Mouse (Mus musculus) ES-Bruce4 (cell line): ENCODE results near the gene Havcr2. TPM values are rescaled to one million over a fixed set of nuclear protein-coding genes. Genes with fewer than 3 reads are reported as not detected.

ENCODE experiments used
- H3K27ac ChIP-seq: 2 replicates; pipeline ENCODE4 v1.5.1; 2012; ENCODE audit warnings: low read length, inconsistent platforms; ENCODE audit not compliant: insufficient read depth
- H3K27me3 ChIP-seq: 2 replicates; pipeline ENCODE4 v1.6.1; 2012; ENCODE audit warnings: mild to moderate bottlenecking, low read length, inconsistent platforms; ENCODE audit not compliant: control insufficient read depth, poor library complexity, insufficient read depth, severe bottlenecking
- H3K36me3 ChIP-seq: 2 replicates; pipeline ENCODE4 v1.6.1; 2012; ENCODE audit warnings: inconsistent platforms, mild to moderate bottlenecking, low read length, moderate library complexity; ENCODE audit not compliant: control insufficient read depth, poor library complexity, insufficient read depth, severe bottlenecking
- H3K4me1 ChIP-seq: one replicate; pipeline ENCODE4 v1.8.1; 2011; ENCODE audit warnings: low read length; ENCODE audit not compliant: control insufficient read depth, insufficient read depth
- H3K4me3 ChIP-seq: 2 replicates; pipeline ENCODE4 v1.5.1; 2011; ENCODE audit warnings: low read depth, mild to moderate bottlenecking, low read length
- H3K9ac ChIP-seq: 2 replicates; pipeline ENCODE4 v1.6.1; 2012; ENCODE audit warnings: low read depth, mild to moderate bottlenecking, inconsistent platforms; ENCODE audit not compliant: poor library complexity, severe bottlenecking
- H3K9me3 ChIP-seq: replicated peaks from 2 replicates; pipeline ENCODE4 v1.6.1; 2012; ENCODE audit warnings: mild to moderate bottlenecking, low read length, inconsistent platforms; ENCODE audit not compliant: control insufficient read depth, poor library complexity, insufficient read depth, severe bottlenecking
- CTCF ChIP-seq: IDR thresholded peaks from one replicate; pipeline ENCODE4 v1.8.1; 2011; ENCODE audit warnings: low read depth, low read length
- EP300 ChIP-seq: IDR thresholded peaks from 2 replicates; pipeline ENCODE4 v1.6.1; 2011; ENCODE audit warnings: low read depth, low read length; ENCODE audit not compliant: insufficient read depth
- POLR2A ChIP-seq: IDR thresholded peaks from one replicate; pipeline ENCODE4 v1.8.1; 2011; ENCODE audit warnings: low read length; ENCODE audit not compliant: insufficient read depth
- polyA plus RNA-seq: library from polyadenylated mRNA; stranded (reverse); fragments of >200 nt; gene quantifications from 2 replicates; pipeline ENCODE4 v1.2.4, GENCODE M21; 2011; ENCODE audit warnings: low read depth; ENCODE audit not compliant: missing spikeins, insufficient read depth, insufficient read length

Gene Havcr2
- polyA plus RNA-seq, 1 experiment = not detected

- Histone ChIP-seq H3K27ac (no peak overlapping the region), H3K36me3 (no peaks in the 10 kb centered on the region), H3K27me3 (no peaks in the 10 kb centered on the region), H3K9me3 (no peaks in the 10 kb centered on the region), H3K9ac (no peak overlapping the region), H3K4me3 (no peak overlapping the region), H3K4me1 (no peaks in the 10 kb centered on the region)
- TF ChIP-seq POLR2A (no peak), CTCF (no peak), EP300 (no peak)
Measured at GRCm38 (mm10) chr11:46447644-46448484, 6.9 kb upstream of the Havcr2 start.

- no peak overlapping the region for H3K27ac ChIP-seq
- no peak overlapping the region for H3K4me3 ChIP-seq
- no peaks in the 10 kb centered on the region for H3K9me3 ChIP-seq
- H3K4me1 ChIP-seq = no peaks in the 10 kb centered on the region
- H3K36me3 ChIP-seq = no peaks in the 10 kb centered on the region
- TF ChIP-seq EP300 (no peak), CTCF (no peak), POLR2A (no peak)
- no peaks in the 10 kb centered on the region for H3K27me3 ChIP-seq
- H3K9ac ChIP-seq = no peak overlapping the region
Measured at GRCm38 (mm10) chr11:46449461-46450080, 5.2 kb upstream of the Havcr2 start.

GRCm38 (mm10) chr11:46459960-46460359 lies 5.2 kb downstream of the Havcr2 start:
- Histone ChIP-seq H3K27me3 (no peaks in the 10 kb centered on the region; the same call in 1 of the 2 replicates), H3K36me3 (no peaks in the 10 kb centered on the region), H3K4me1 (no peaks in the 10 kb centered on the region), H3K9me3 (no peaks in the 10 kb centered on the region; the same call in 1 of the 2 replicates), H3K27ac (no peak overlapping the region), H3K4me3 (no peak overlapping the region), H3K9ac (no peak overlapping the region)
- no peak for TF ChIP-seq POLR2A
- no peak for TF ChIP-seq EP300
- TF ChIP-seq CTCF = no peak

- Histone ChIP-seq H3K27me3 (no peaks in the 10 kb centered on the region; the same call in 1 of the 2 replicates), H3K4me1 (no peaks in the 10 kb centered on the region), H3K4me3 (no peak overlapping the region), H3K9ac (no peak overlapping the region), H3K9me3 (no peaks in the 10 kb centered on the region; the same call in 1 of the 2 replicates), H3K27ac (no peak overlapping the region), H3K36me3 (no peaks in the 10 kb centered on the region)
- TF ChIP-seq CTCF (no peak), POLR2A (no peak), EP300 (no peak)
Measured at GRCm38 (mm10) chr11:46461362-46461761, 6.6 kb downstream of the Havcr2 start.

GRCm38 (mm10) chr11:46461931-46462330 lies 7.2 kb downstream of the Havcr2 start:
- Histone ChIP-seq H3K9ac (no peak overlapping the region), H3K27me3 (no peaks in the 10 kb centered on the region; the same call in 1 of the 2 replicates), H3K27ac (no peak overlapping the region), H3K36me3 (no peaks in the 10 kb centered on the region), H3K4me3 (no peak overlapping the region), H3K9me3 (no peaks in the 10 kb centered on the region; the same call in 1 of the 2 replicates), H3K4me1 (no peaks in the 10 kb centered on the region)
- TF ChIP-seq EP300 = no peak
- no peak for TF ChIP-seq CTCF
- no peak for TF ChIP-seq POLR2A

GRCm38 (mm10) chr11:46466878-46467277 lies 12.1 kb downstream of the Havcr2 start:
- H3K4me1 ChIP-seq = no peaks in the 10 kb centered on the region
- no peak overlapping the region for H3K4me3 ChIP-seq
- no peak overlapping the region for H3K9ac ChIP-seq
- no peaks in the 10 kb centered on the region for H3K27me3 ChIP-seq
- no peaks in the 10 kb centered on the region for H3K36me3 ChIP-seq
- H3K27ac ChIP-seq = no peak overlapping the region
- H3K9me3 ChIP-seq = no peaks in the 10 kb centered on the region; the same call in 1 of the 2 replicates
- no peak for TF ChIP-seq CTCF
- TF ChIP-seq EP300 = no peak
- no peak for TF ChIP-seq POLR2A
